Mouse (Mus musculus): ENCODE measurements around the gene Rhox7a.
A peak's percentile ranks its signal among the peaks of the same experiment; 100 is the strongest.
"Not testable (repeated sequence)": the region's sequence is repeated elsewhere in the genome, so short reads cannot be mapped to it uniquely, and the experiment has no call there.

Gene Rhox7a

GRCm38 (mm10) chrX:37831386-37831785, at the start of gene Rhox7a:
TSS of gene Rhox7a (plus strand) at chrX:37831686.
- not testable (repeated sequence) for DNase-seq (ENCODE audit: low spot score)

- no peak for DNase-seq (ENCODE audit: low spot score)
Measured at GRCm38 (mm10) chrX:37807286-37808080, 24.0 kb upstream of the Rhox7a start.

- no peak for DNase-seq (ENCODE audit: low spot score)
Measured at GRCm38 (mm10) chrX:37809396-37809795, 22.1 kb upstream of the Rhox7a start.

- no peak for DNase-seq (ENCODE audit: low spot score)
Measured at GRCm38 (mm10) chrX:37811179-37811578, 20.3 kb upstream of the Rhox7a start.

- no peak for DNase-seq (ENCODE audit: low spot score)
Measured at GRCm38 (mm10) chrX:37815665-37816064, 15.8 kb upstream of the Rhox7a start.

GRCm38 (mm10) chrX:37826610-37827009, 4.9 kb upstream of the Rhox7a start, which contains the start of gene Rhox6:
TSS of gene Rhox6 (plus strand) at chrX:37826910.
- not testable (repeated sequence) for DNase-seq (ENCODE audit: low spot score)

GRCm38 (mm10) chrX:37871641-37872040, 40.2 kb downstream of the Rhox7a start:
- no peak for DNase-seq (ENCODE audit: low spot score)

- peak; percentile 13 for DNase-seq (ENCODE audit: low spot score)
Measured at GRCm38 (mm10) chrX:37878844-37879243, 47.4 kb downstream of the Rhox7a start, which contains the start of gene Rhox8. TSS of gene Rhox8 (minus strand) at chrX:37878944.
